Mouse (Mus musculus) CD4-positive, CD25-positive, alpha-beta regulatory T cell (primary cell): ENCODE results near the gene Myb. TPM values are rescaled to one million over a fixed set of nuclear protein-coding genes. Genes with fewer than 3 reads are reported as not detected.

Experiments used
- polyA plus RNA-seq: library from polyadenylated mRNA; unstranded; fragments of 100-300 nt; shearing (Covaris generic); gene quantifications from one replicate; pipeline ENCODE4 v1.2.1, GENCODE M21; 2017

Myb gene
- 28.6 TPM for polyA plus RNA-seq

DNA sequence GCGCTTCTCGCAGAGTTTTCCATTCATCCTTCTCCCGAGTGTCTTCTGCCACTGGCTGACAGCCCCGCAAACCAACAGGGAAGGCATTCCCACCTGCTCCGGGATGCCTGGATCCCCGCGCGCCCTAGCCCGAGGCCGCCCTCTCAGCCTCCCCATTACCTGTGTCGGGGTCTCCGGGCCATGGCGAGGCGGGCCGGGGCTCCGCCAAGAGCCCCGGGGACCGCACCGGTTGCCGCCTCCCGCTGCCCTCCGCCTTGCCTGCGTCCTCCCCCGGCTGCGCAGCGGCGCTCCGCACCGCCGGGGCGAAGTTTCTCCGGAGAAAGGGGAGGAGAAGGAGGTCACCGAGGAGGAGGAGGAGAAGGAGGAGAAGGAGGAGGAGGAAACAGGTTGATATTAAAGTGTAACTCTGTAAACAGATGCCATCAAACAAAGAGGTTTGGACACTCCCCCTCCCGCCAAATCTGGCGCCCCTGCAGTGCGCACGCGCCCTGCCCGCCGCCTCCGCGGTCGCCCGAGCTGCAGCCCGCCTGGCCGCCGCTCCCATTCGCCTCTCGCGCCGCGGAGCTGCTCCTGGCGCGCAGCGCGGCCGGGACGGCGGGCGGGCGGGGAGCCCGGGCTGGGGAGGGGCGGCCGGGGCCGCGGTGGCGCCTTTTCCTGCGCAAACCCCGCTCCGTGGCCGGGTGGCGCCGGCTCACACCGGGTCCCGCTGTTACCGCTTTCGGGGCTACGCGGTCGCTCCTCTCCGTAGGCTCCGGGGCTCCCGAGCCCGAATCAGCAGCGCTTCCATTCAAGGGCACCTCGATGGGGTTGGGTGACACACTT is at the start of gene Myb:
Gene Myb, minus strand, starts transcription at position 448 of the 822 bp plus-strand sequence.

Other genes starting within 250 kb of the Myb start
- 8.4 TPM for gene Ahi1, start 208.4 kb downstream of the Myb start, polyA plus RNA-seq
- 105 TPM for gene Hbs1l, start 135.0 kb upstream of the Myb start, polyA plus RNA-seq
- not detected for gene Aldh8a1, start 216.3 kb upstream of the Myb start, polyA plus RNA-seq